Mouse (Mus musculus): ENCODE measurements around the gene Prkag2. TPM values are rescaled to one million over a fixed set of nuclear protein-coding genes. Genes with fewer than 3 reads are reported as not detected.

Prkag2 gene
- polyA plus RNA-seq, 1 experiment from 2014 or later: 21.7 TPM

DNA sequence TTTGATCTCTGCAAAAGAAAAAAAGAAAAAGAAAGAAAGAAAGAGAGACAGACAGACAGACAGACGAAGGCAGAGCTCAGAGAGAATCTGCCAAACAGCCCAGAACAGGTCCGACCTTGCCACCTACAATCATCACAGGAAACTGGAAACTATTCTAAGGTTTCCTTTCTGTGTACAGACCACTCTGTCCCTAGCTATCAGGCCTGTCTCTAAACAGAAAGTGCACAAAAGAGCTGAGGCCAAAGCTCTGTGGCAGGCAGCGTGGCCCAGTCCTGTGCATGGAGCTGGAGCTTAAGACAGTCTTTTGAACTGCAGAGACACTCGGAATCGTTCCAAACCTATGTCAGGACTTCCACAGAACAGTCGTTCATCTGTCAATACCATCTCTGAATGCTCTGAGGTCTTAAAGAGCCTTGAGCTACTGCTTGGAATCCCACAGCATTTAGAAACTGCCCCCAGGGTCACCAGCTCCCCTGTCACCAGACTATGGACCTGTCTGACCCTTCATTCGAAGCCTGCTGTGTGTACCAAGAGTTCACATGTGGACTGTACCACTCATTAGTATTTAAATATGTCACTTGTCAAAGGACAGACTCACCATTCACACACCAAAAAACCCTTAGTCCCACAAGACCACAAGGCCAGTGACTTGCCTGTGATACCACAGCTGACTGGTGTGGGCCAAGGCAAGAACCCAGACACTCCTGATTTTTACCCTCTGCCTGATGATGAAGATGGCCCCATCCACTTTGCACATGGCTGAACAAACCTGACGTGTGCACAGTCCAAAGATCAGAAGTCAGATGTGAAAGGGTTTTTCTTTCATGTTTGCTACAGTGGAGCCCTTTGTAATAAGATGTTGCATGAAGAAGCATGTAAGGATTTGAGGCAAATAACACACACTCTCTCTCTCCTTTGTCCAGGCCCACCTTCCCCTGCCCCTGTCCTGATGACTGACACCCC is 35.9 kb downstream of the Prkag2 start:
- H3K4me3 ChIP-seq: no peak overlapping the region
- no peaks in the 10 kb centered on the region for H3K9me3 ChIP-seq
- H3K9ac ChIP-seq: no peak overlapping the region
- H3K4me1 ChIP-seq: peaks cover 12% of the 10 kb centered on the region
- no peak overlapping the region for H3K4me2 ChIP-seq
- 0 out of 2 replicates have a peak, but pooled peaks cover 1% of the 10 kb centered on the region for H3K27me3 ChIP-seq
- no peak overlapping the region for H3K27ac ChIP-seq
- H3K36me3 ChIP-seq: no peaks in the 10 kb centered on the region
- 62% methylated on average over 8 of the region's 8 CpGs for WGBS
- ATAC-seq (ENCODE audit: insufficient number of reproducible peaks, low FRiP score, low TSS enrichment, low read depth): no peak

GRCm38 (mm10) chr5:25062506-25063132 is 37.8 kb downstream of the Prkag2 start:
- Histone ChIP-seq H3K27me3 (0 out of 2 replicates have a peak, but pooled peaks cover 6% of the 10 kb centered on the region), H3K9ac (no peak overlapping the region), H3K4me3 (no peak overlapping the region), H3K4me1 (peaks cover 27% of the 10 kb centered on the region), H3K36me3 (no peaks in the 10 kb centered on the region), H3K9me3 (no peaks in the 10 kb centered on the region), H3K4me2 (no peak overlapping the region), H3K27ac (no peak overlapping the region)
- 49% methylated on average over 17 of the region's 17 CpGs for WGBS
- ATAC-seq (ENCODE audit: insufficient number of reproducible peaks, low FRiP score, low TSS enrichment, low read depth): no peak

GRCm38 (mm10) chr5:25058853-25059741 is 41.3 kb downstream of the Prkag2 start:
- Histone ChIP-seq H3K27me3 (0 out of 2 replicates have a peak, but pooled peaks cover 6% of the 10 kb centered on the region), H3K36me3 (no peaks in the 10 kb centered on the region), H3K9ac (no peak overlapping the region), H3K4me3 (no peak overlapping the region), H3K9me3 (no peaks in the 10 kb centered on the region), H3K4me1 (peaks cover 26% of the 10 kb centered on the region), H3K27ac (no peak overlapping the region), H3K4me2 (no peak overlapping the region)
- WGBS: 18% methylated on average over 21 of the region's 21 CpGs
- no peak for ATAC-seq (ENCODE audit: insufficient number of reproducible peaks, low FRiP score, low TSS enrichment, low read depth)

GRCm38 (mm10) chr5:25058417-25058816 is 42.0 kb downstream of the Prkag2 start:
- Histone ChIP-seq H3K36me3 (no peaks in the 10 kb centered on the region), H3K4me3 (no peak overlapping the region), H3K9me3 (no peaks in the 10 kb centered on the region), H3K27me3 (0 out of 2 replicates have a peak, but pooled peaks cover 6% of the 10 kb centered on the region), H3K9ac (no peak overlapping the region), H3K27ac (no peak overlapping the region), H3K4me2 (no peak overlapping the region), H3K4me1 (peaks cover 27% of the 10 kb centered on the region)
- 32% methylated on average over 7 of the region's 7 CpGs for WGBS
- no peak for ATAC-seq (ENCODE audit: insufficient number of reproducible peaks, low FRiP score, low TSS enrichment, low read depth)

DNA sequence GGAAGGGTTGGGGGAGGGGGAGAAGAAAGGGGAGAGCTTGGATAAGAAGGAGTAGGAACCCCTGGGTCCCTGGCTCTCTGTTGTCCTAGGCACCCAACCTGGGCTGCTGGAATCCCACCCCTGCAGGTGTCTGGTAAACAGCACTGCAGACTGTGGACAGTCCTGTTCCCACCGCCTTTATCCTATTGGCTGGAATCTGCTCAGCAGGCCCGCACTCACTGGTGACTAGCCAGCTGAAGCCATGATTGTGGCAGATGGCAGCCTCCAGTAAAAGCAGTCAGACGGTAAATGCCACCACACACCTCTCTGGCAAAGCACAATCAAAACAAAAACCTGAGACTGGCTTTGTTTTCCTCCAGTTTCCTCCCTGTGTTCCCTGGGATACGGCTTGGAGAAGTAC is 45.2 kb downstream of the Prkag2 start:
- no peaks in the 10 kb centered on the region for H3K9me3 ChIP-seq
- no peak overlapping the region for H3K27ac ChIP-seq
- 53% methylated on average over 4 of the region's 4 CpGs for WGBS
- H3K9ac ChIP-seq: no peak overlapping the region
- no peak for ATAC-seq (ENCODE audit: insufficient number of reproducible peaks, low FRiP score, low TSS enrichment, low read depth)
- no peak overlapping the region for H3K4me3 ChIP-seq
- peaks cover 27% of the 10 kb centered on the region for H3K4me1 ChIP-seq
- no peak overlapping the region for H3K4me2 ChIP-seq
- H3K36me3 ChIP-seq: no peaks in the 10 kb centered on the region
- H3K27me3 ChIP-seq: 0 out of 2 replicates have a peak, but pooled peaks cover 6% of the 10 kb centered on the region

DNA sequence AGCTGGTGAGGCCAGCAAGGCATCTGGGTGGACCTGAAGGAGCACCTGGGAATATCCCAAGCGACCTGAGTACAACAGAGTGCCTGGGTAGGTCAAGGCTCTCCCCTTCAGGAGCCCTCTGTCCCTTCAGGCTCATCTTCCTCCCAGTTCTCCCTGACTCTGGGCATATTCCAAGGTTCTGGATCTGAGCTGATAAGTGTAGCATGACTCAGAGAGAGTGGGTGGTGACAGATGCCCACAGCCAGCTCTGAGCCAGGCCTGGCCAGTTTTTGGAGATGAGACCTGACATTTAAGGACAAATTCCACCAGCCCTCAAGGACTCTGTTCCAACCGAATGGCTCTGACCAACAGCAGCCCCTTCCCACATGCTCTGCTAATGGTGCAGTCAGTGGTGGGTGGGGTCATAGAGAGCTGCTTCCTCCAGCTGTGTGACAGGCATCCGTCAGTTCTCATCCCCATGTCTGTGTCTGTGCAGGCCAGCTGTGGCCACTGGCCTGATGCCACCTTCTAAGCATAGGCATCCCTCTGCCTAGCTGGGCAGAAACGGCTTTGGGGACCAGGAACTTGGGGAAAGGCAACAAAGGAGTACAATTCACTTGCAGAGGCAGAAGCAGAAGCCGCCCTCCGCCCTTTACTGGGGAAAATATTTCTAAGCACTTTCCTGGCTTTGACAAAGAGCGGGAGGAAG is 46.3 kb downstream of the Prkag2 start:
- 74% methylated on average over 7 of the region's 7 CpGs for WGBS

GRCm38 (mm10) chr5:25050827-25051226 is 49.6 kb downstream of the Prkag2 start:
- Histone ChIP-seq H3K9me3 (no peaks in the 10 kb centered on the region), H3K4me1 (peaks cover 5% of the 10 kb centered on the region; the same call in 1 of the 2 replicates), H3K9ac (no peak overlapping the region), H3K27me3 (no peaks in the 10 kb centered on the region), H3K36me3 (no peaks in the 10 kb centered on the region), H3K27ac (no peak overlapping the region), H3K4me3 (no peak overlapping the region), H3K4me2 (no peak overlapping the region)
- WGBS: 71% methylated on average over 8 of the region's 8 CpGs
- ATAC-seq (ENCODE audit: insufficient number of reproducible peaks, low FRiP score, low TSS enrichment, low read depth): no peak

More for the DNA sequence above, 46.3 kb downstream of the Prkag2 start:
- no peak overlapping the region for H3K9ac ChIP-seq
- H3K4me2 ChIP-seq: no peak overlapping the region
- no peak overlapping the region for H3K27ac ChIP-seq
- no peaks in the 10 kb centered on the region for H3K27me3 ChIP-seq
- H3K9me3 ChIP-seq: no peaks in the 10 kb centered on the region
- H3K4me3 ChIP-seq: no peak overlapping the region
- H3K36me3 ChIP-seq: no peaks in the 10 kb centered on the region
- H3K4me1 ChIP-seq: peaks cover 15% of the 10 kb centered on the region
- no peak for ATAC-seq (ENCODE audit: insufficient number of reproducible peaks, low FRiP score, low TSS enrichment, low read depth)

- Histone ChIP-seq H3K4me2 (no peak overlapping the region), H3K36me3 (no peaks in the 10 kb centered on the region), H3K9ac (no peak overlapping the region), H3K4me1 (no peaks in the 10 kb centered on the region), H3K27me3 (no peaks in the 10 kb centered on the region), H3K4me3 (no peak overlapping the region), H3K27ac (no peak overlapping the region), H3K9me3 (no peaks in the 10 kb centered on the region)
- WGBS: 59% methylated on average over 1 of the region's 1 CpGs
- no peak for ATAC-seq (ENCODE audit: insufficient number of reproducible peaks, low FRiP score, low TSS enrichment, low read depth)
These were observed 52.8 kb downstream of the Prkag2 start for GRCm38 (mm10) chr5:25047670-25048069.

DNA sequence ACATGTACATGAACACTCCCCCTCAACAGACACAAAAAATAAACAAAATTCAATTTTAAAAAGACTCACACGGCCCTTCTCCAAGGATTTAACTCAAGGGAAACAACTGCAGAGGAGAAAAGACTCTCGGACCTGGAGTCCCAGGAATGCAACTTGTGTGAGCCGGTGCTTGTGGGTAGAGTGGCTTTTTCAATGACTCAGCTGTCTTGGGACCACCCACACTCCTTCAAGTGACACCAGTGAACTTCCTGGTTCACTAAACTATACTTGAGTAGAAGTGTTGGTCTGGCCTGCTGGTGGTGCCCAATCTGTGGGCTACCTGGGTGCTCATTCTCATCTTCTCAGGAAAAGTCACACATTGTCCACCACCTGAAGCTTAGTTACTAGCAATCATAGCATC is 53.7 kb downstream of the Prkag2 start:
- H3K4me2 ChIP-seq: no peak overlapping the region
- no peak for ATAC-seq (ENCODE audit: insufficient number of reproducible peaks, low FRiP score, low TSS enrichment, low read depth)

GRCm38 (mm10) chr5:25044007-25044406 is 56.4 kb downstream of the Prkag2 start:
- no peak overlapping the region for H3K27ac ChIP-seq
- H3K9ac ChIP-seq: no peak overlapping the region
- H3K4me2 ChIP-seq: no peak overlapping the region
- H3K9me3 ChIP-seq: no peaks in the 10 kb centered on the region
- no peaks in the 10 kb centered on the region for H3K36me3 ChIP-seq
- H3K27me3 ChIP-seq: no peaks in the 10 kb centered on the region
- H3K4me3 ChIP-seq: no peak overlapping the region
- WGBS: 82% methylated on average over 2 of the region's 2 CpGs
- H3K4me1 ChIP-seq: no peaks in the 10 kb centered on the region
- ATAC-seq (ENCODE audit: insufficient number of reproducible peaks, low FRiP score, low TSS enrichment, low read depth): no peak

More for the DNA sequence above, 53.7 kb downstream of the Prkag2 start:
- no peak overlapping the region for H3K27ac ChIP-seq
- H3K9ac ChIP-seq: no peak overlapping the region
- H3K4me1 ChIP-seq: no peaks in the 10 kb centered on the region
- no peaks in the 10 kb centered on the region for H3K36me3 ChIP-seq
- no peaks in the 10 kb centered on the region for H3K9me3 ChIP-seq
- WGBS: 69% methylated on average over 3 of the region's 3 CpGs
- no peak overlapping the region for H3K4me3 ChIP-seq
- H3K27me3 ChIP-seq: no peaks in the 10 kb centered on the region

DNA sequence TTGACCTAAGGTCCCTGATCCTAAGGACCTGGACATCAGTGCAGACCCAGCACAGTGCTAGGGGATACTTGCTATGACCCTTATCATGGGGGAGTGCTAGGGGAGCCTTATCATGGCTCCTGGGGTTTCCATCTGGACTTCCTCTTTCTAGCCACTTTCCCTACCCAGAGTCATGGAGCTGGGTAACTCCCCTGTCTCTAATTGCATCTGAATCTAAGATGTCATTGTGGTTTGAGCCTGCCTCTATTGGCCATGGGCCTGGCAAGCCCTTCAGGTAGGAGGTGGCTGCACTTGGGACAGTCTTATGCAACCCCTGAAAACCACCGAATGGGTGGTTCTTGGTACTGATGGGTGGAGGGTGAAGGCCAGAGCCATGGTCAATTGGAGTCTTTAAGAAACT is 58.5 kb downstream of the Prkag2 start:
- H3K27ac ChIP-seq: no peak overlapping the region
- H3K36me3 ChIP-seq: no peaks in the 10 kb centered on the region
- 81% methylated on average over 1 of the region's 1 CpGs for WGBS
- ATAC-seq (ENCODE audit: insufficient number of reproducible peaks, low FRiP score, low TSS enrichment, low read depth): no peak
- no peaks in the 10 kb centered on the region for H3K9me3 ChIP-seq
- no peaks in the 10 kb centered on the region for H3K4me1 ChIP-seq
- no peak overlapping the region for H3K9ac ChIP-seq
- H3K4me2 ChIP-seq: no peak overlapping the region
- H3K27me3 ChIP-seq: no peaks in the 10 kb centered on the region
- no peak overlapping the region for H3K4me3 ChIP-seq

Measured in limb, embryonic 15.5 days (tissue).